Mouse (Mus musculus) left cerebral cortex, postnatal 10 days (tissue): ENCODE data around the gene Pgm3. TPM values are rescaled to one million over a fixed set of nuclear protein-coding genes. Genes with fewer than 3 reads are reported as not detected.
"Not testable (repeated sequence)": the region's sequence is repeated elsewhere in the genome, so short reads cannot be mapped to it uniquely, and the experiment has no call there.

Experiments
- DNase-seq, 2 experiments: peaks; one replicate each; pipeline ENCODE4 v3.0.0; 2021 to 2022; ENCODE audit warnings: low spot score in 2 of 2, mixed read lengths in 1 of 2; ENCODE audit errors: extremely low spot score in 1 of 2
- intact Hi-C: fragments of 180-260 bp; cut with DNase I; formaldehyde crosslinking; loops from one replicate; pipeline ENCODE4 v1.15.1; 2025
- total RNA-seq, 2 experiments: library from RNA; stranded (reverse); gene quantifications; 2 replicates each; pipeline ENCODE4 v1.2.3; 2021

The Pgm3 gene
- 10 to 100 TPM; 18.1 to 21.7 TPM for total RNA-seq

GRCm38 (mm10) chr9:86571540-86572135 lies at the start of gene Pgm3, which contains the start of gene Rwdd2a:
TSS of gene Pgm3 (minus strand) at chr9:86571842.
TSS of gene Rwdd2a (plus strand) at chr9:86571991.
- peak; percentile 92 to 98 for DNase-seq
- intact Hi-C loops: loop anchor here (5.0 kb wide), 1 partner anchor 824 kb away; the partner anchor contains the start of gene Ibtk

GRCm38 (mm10) chr9:86619341-86620139 lies 47.9 kb upstream of the Pgm3 start:
- intact Hi-C loops: no loop called here
- no peak for DNase-seq

GRCm38 (mm10) chr9:86617837-86618492 lies 46.3 kb upstream of the Pgm3 start:
- intact Hi-C loops: no loop called here
- DNase-seq: no peak

- intact Hi-C loops: no loop called here
- no peak for DNase-seq
Measured at GRCm38 (mm10) chr9:86615765-86616164, 44.1 kb upstream of the Pgm3 start.

- DNase-seq: no peak
- intact Hi-C loops: no loop called here
Measured at GRCm38 (mm10) chr9:86612091-86612490, 40.4 kb upstream of the Pgm3 start.

- no peak for DNase-seq
- intact Hi-C loops: no loop called here
Measured at GRCm38 (mm10) chr9:86605776-86606175, 34.1 kb upstream of the Pgm3 start.

- DNase-seq: no peak
- intact Hi-C loops: no loop called here
Measured at GRCm38 (mm10) chr9:86599723-86600303, 28.2 kb upstream of the Pgm3 start.

- intact Hi-C loops, DNase-seq: not testable (repeated sequence)
Measured at GRCm38 (mm10) chr9:86596983-86597382, 25.3 kb upstream of the Pgm3 start.

GRCm38 (mm10) chr9:86594357-86594767 lies 22.7 kb upstream of the Pgm3 start:
- intact Hi-C loops, DNase-seq: not testable (repeated sequence)

GRCm38 (mm10) chr9:86592676-86593668 lies 21.3 kb upstream of the Pgm3 start:
- DNase-seq: peak; percentile 60 to 64
- intact Hi-C loops: loop anchor here (2.0 kb wide), 1 partner anchor 154 kb away; no protein-coding TSS in a partner anchor

GRCm38 (mm10) chr9:86587019-86587795 lies 15.6 kb upstream of the Pgm3 start:
- intact Hi-C loops: no loop called here
- DNase-seq: no peak

GRCm38 (mm10) chr9:86583740-86584139 lies 12.1 kb upstream of the Pgm3 start:
- peak in 1 of 2 experiments; percentile 64 for DNase-seq
- intact Hi-C loops: no loop called here

- intact Hi-C loops: no loop called here
- no peak for DNase-seq
Measured at GRCm38 (mm10) chr9:86579657-86580056, 8.0 kb upstream of the Pgm3 start.

GRCm38 (mm10) chr9:86575178-86575577 lies 3.5 kb upstream of the Pgm3 start:
- intact Hi-C loops: no loop called here
- DNase-seq: no peak

GRCm38 (mm10) chr9:86573616-86574303 lies 2.1 kb upstream of the Pgm3 start:
- no peak for DNase-seq
- intact Hi-C loops: loop anchor here (5.0 kb wide), 1 partner anchor 826 kb away; the partner anchor contains the start of gene Ibtk

- intact Hi-C loops: loop anchor here (5.0 kb wide), 1 partner anchor 825 kb away; the partner anchor contains the start of gene Ibtk
Measured at GRCm38 (mm10) chr9:86572636-86573291, 1.1 kb upstream of the Pgm3 start.

More at GRCm38 (mm10) chr9:86572636-86573291, 1.1 kb upstream of the Pgm3 start:
- DNase-seq: peak; percentile 69 to 83
